In genomic region chr7:132339041-132339839, GRCm38 (mm10) we compare ENCODE assay signal across 10 mouse cellular contexts. TPM values are rescaled to one million over a fixed set of nuclear protein-coding genes. Genes with fewer than 3 reads are reported as not detected.
DNase-seq lines count a peak whose midpoint lies in the region; ATAC-seq and TF ChIP-seq lines count a peak whose summit lies in the region.
"Had no signal": no experiment of that assay in that cellular context is flagged by ENCODE, and none has a peak within 500 bp of the region (broad histone marks: within the 10 kb centered on the region; RNA-seq: fewer than 3 reads in every experiment).

No protein-coding gene starts in this region.

- H3K4me2 ChIP-seq in hindbrain, embryonic 12.5 days (replicated peaks): no peak overlapping the region

- intact Hi-C loops in left cerebral cortex, adult 2 months (cut with DNase I): no loop called here
- intact Hi-C loops in left cerebral cortex, postnatal 25 days (cut with DNase I): loop anchor here (5.0 kb wide), 1 partner anchor 133 kb away; no protein-coding TSS in a partner anchor

- H3K9me3 ChIP-seq in hindbrain, embryonic 10.5 days: no peaks in the 10 kb centered on the region
- no peaks in the 10 kb centered on the region for H3K9me3 ChIP-seq in hindbrain, embryonic 12.5 days (replicated peaks)
- H3K9me3 ChIP-seq in heart, embryonic 10.5 days: no peaks in the 10 kb centered on the region
- H3K9me3 ChIP-seq in midbrain, embryonic 10.5 days (replicated peaks): no peaks in the 10 kb centered on the region

- peak overlapping the region; percentile 26; the same call in 1 of the 2 replicates for H3K27ac ChIP-seq in hindbrain, embryonic 10.5 days
- no peak overlapping the region for H3K27ac ChIP-seq in hindbrain, embryonic 12.5 days
- peak overlapping the region; percentile 47 for H3K27ac ChIP-seq in heart, embryonic 10.5 days
- no peak overlapping the region for H3K27ac ChIP-seq in left cerebral cortex, adult 2 months
- H3K27ac ChIP-seq in midbrain, embryonic 10.5 days (replicated peaks): no peak overlapping the region

- DNase-seq in hindbrain, embryonic 10.5 days (ENCODE audit: low spot score): no peak
- no peak for DNase-seq in heart, embryonic 10.5 days (ENCODE audit: low spot score)
- peak; percentile 13 to 27 for DNase-seq in kidney, postnatal 4 days
- DNase-seq in lung, postnatal 25 days (ENCODE audit: low spot score): peak; percentile 55
- DNase-seq in left cerebral cortex, adult 2 months (ENCODE audit: extremely low spot score in 1 of 2, low spot score in 2 of 2): no peak
- no peak for DNase-seq in left cerebral cortex, postnatal 25 days (ENCODE audit: low spot score in 2 of 2)
- no peak for DNase-seq in midbrain, embryonic 10.5 days (ENCODE audit: low spot score)
- DNase-seq: cerebellum, adult 18-20 months had no signal

- no peaks in the 10 kb centered on the region for H3K27me3 ChIP-seq in hindbrain, embryonic 10.5 days (ENCODE audit: insufficient read depth, poor library complexity, severe bottlenecking)
- no peaks in the 10 kb centered on the region for H3K27me3 ChIP-seq in hindbrain, embryonic 12.5 days
- H3K27me3 ChIP-seq in heart, embryonic 10.5 days (ENCODE audit: insufficient read depth, poor library complexity, severe bottlenecking): peaks cover 7% of the 10 kb centered on the region; the same call in 1 of the 2 replicates
- no peaks in the 10 kb centered on the region for H3K27me3 ChIP-seq in midbrain, embryonic 10.5 days (ENCODE audit: low read depth, poor library complexity, severe bottlenecking)

- no peak for ATAC-seq in hindbrain, embryonic 12.5 days (ENCODE audit: low FRiP score)
- ATAC-seq: forebrain, embryonic 14.5 days had no signal

- H3K9ac ChIP-seq in hindbrain, embryonic 12.5 days: no peak overlapping the region

- H3K4me3 ChIP-seq in hindbrain, embryonic 10.5 days: no peak overlapping the region
- H3K4me3 ChIP-seq in hindbrain, embryonic 12.5 days: no peak overlapping the region
- no peak overlapping the region for H3K4me3 ChIP-seq in heart, embryonic 10.5 days
- no peak overlapping the region for H3K4me3 ChIP-seq in left cerebral cortex, adult 2 months
- no peak overlapping the region for H3K4me3 ChIP-seq in midbrain, embryonic 10.5 days

- no peaks in the 10 kb centered on the region for H3K36me3 ChIP-seq in hindbrain, embryonic 10.5 days
- no peaks in the 10 kb centered on the region for H3K36me3 ChIP-seq in hindbrain, embryonic 12.5 days
- H3K36me3 ChIP-seq in heart, embryonic 10.5 days: no peaks in the 10 kb centered on the region
- H3K36me3 ChIP-seq in midbrain, embryonic 10.5 days: no peaks in the 10 kb centered on the region

- peaks cover 39% of the 10 kb centered on the region for H3K4me1 ChIP-seq in hindbrain, embryonic 10.5 days (replicated peaks)
- H3K4me1 ChIP-seq in hindbrain, embryonic 12.5 days: peaks cover 23% of the 10 kb centered on the region
- H3K4me1 ChIP-seq in heart, embryonic 10.5 days: peaks cover 26% of the 10 kb centered on the region
- H3K4me1 ChIP-seq in midbrain, embryonic 10.5 days: peaks cover 24% of the 10 kb centered on the region

- 84% methylated on average over 14 of the region's 14 CpGs for WGBS in hindbrain, embryonic 10.5 days
- 83% methylated on average over 14 of the region's 14 CpGs for WGBS in hindbrain, embryonic 12.5 days
- 61% methylated on average over 14 of the region's 14 CpGs for WGBS in heart, embryonic 10.5 days
- 86% methylated on average over 14 of the region's 14 CpGs for WGBS in midbrain, embryonic 10.5 days

- no peak for TF ChIP-seq CTCF in left cerebral cortex, adult 2 months (IDR thresholded peaks at IDR 0.05)

RNA-seq across cellular contexts. Expression of gene Chst15, which starts 22.2 kb away (rescaled TPM):
- 22.0 and 25.9 TPM in 2 replicates for polyA plus RNA-seq in hindbrain, embryonic 10.5 days (2016; fragmentation: Nextera tagmentation; extraction: Ambion mirVana)
- 28.6 and 29.8 TPM in 2 replicates for polyA plus RNA-seq in hindbrain, embryonic 12.5 days (2016; fragmentation: Nextera tagmentation; extraction: Ambion mirVana)
- 3.3 and 7.6 TPM in 2 replicates for polyA plus RNA-seq in heart, embryonic 10.5 days (2016; fragmentation: Nextera tagmentation; extraction: Ambion mirVana)
- 10 to 100 TPM; 43.0 to 44.6 TPM for total RNA-seq in left cerebral cortex, adult 2 months (2021)
- 10 to 100 TPM; 35.1 to 39.4 TPM for total RNA-seq in left cerebral cortex, postnatal 25 days (2021)
- 14.2 and 18.7 TPM in 2 replicates for polyA plus RNA-seq in midbrain, embryonic 10.5 days (2016; fragmentation: Nextera tagmentation; extraction: Ambion mirVana)

Comparison
In these comparisons a context has a peak if more than half of its experiments do, and no peak if none do; other contexts are left out.
1. H3K27ac ChIP-seq: peak in hindbrain, embryonic 10.5 days (single experiment) and heart, embryonic 10.5 days (single experiment); none in hindbrain, embryonic 12.5 days (single experiment), left cerebral cortex, adult 2 months (single experiment) and midbrain, embryonic 10.5 days (single experiment).
2. DNase-seq: peak in kidney, postnatal 4 days (2 of 2) and lung, postnatal 25 days (single experiment); none in hindbrain, embryonic 10.5 days (single experiment), heart, embryonic 10.5 days (single experiment), left cerebral cortex, adult 2 months (0 of 2), left cerebral cortex, postnatal 25 days (0 of 2) and midbrain, embryonic 10.5 days (single experiment).